Mouse (Mus musculus) embryonic fibroblast, embryonic 13.5 days (primary cell): ENCODE measurements at regions not wholly inside any gene's neighbourhood (a gene's known extent, or its start where the extent isn't known, plus 50 kb on each side); places are given as distances from the start of the nearest gene placed in this dataset.

Source experiments
- CTCF ChIP-seq: IDR thresholded peaks from 2 replicates; pipeline ENCODE4 v1.5.1; 2011; ENCODE audit warnings: mild to moderate bottlenecking, control low read depth, low read length, moderate library complexity, borderline replicate concordance; ENCODE audit not compliant: insufficient read depth
- POLR2A ChIP-seq: IDR thresholded peaks from 2 replicates; pipeline ENCODE4 v1.6.1; 2011; ENCODE audit warnings: low read depth, mild to moderate bottlenecking, control low read depth, low read length, moderate library complexity

DNA sequence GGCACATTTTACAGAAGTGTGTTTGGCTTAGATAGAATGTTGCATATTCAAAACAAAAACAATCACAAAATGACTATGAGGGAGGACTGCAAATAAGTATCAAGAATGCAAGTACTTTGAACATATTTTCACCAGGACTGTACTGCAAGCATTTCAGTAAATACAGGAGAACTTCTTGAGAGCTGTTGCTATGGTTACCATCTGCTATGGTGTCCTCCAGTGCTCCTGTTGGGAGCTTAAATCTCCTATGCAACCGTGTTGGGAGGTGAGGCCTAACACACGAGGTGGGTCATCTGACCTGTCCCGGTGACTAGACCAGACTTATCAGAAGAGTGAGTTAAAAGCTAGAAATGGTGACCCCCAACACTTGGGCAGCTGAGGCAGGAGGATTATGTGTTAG, 253.9 kb downstream of the 1500009L16Rik start:
- TF ChIP-seq CTCF = no peak
- no peak for TF ChIP-seq POLR2A
